Mouse (Mus musculus): ENCODE results near the gene Phlpp1. TPM values are rescaled to one million over a fixed set of nuclear protein-coding genes. Genes with fewer than 3 reads are reported as not detected.

Phlpp1 gene
- polyA plus RNA-seq, 1 experiment from 2014 or later: 8.3 TPM

DNA sequence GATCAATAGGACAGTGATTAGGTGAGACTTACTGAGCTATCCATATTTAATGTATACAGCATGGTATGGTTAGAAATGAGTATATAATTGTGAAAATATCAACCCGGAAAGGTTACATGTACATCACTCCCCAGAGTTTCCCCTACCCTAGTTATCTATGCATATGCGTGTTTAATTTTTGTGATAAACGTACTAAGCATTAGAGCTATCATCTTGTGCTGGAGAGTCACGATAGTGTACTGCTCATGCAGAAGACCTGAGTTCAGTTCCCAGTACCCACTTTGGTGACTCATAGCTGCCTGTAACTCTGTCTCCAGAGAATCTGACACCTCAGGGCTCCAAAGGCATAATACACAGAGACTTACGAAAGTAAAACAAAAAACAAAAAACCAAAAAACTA is 11.9 kb upstream of the Phlpp1 start:
- no peak overlapping the region for H3K4me2 ChIP-seq (ENCODE audit: low read length)
- peaks cover 6% of the 10 kb centered on the region; the same call in 1 of the 2 replicates for H3K4me1 ChIP-seq (ENCODE audit: control insufficient read depth, insufficient read depth, low read length)
- 94% methylated on average over 5 of the region's 5 CpGs for WGBS
- H3K27ac ChIP-seq (ENCODE audit: low read depth, low read length): no peak overlapping the region
- H3K4me3 ChIP-seq (ENCODE audit: low read depth, low read length): no peak overlapping the region
- no peaks in the 10 kb centered on the region for H3K36me3 ChIP-seq (ENCODE audit: control insufficient read depth, insufficient read depth, low read length)
- H3K27me3 ChIP-seq (replicated peaks; ENCODE audit: control insufficient read depth, insufficient read depth, low read length): no peaks in the 10 kb centered on the region
- no peak overlapping the region for H3K9ac ChIP-seq (ENCODE audit: low read length)
- DNase-seq (ENCODE audit: low spot score) (no peak), ATAC-seq (no peak)
- no peaks in the 10 kb centered on the region for H3K9me3 ChIP-seq (replicated peaks; ENCODE audit: control insufficient read depth, low read length)

DNA sequence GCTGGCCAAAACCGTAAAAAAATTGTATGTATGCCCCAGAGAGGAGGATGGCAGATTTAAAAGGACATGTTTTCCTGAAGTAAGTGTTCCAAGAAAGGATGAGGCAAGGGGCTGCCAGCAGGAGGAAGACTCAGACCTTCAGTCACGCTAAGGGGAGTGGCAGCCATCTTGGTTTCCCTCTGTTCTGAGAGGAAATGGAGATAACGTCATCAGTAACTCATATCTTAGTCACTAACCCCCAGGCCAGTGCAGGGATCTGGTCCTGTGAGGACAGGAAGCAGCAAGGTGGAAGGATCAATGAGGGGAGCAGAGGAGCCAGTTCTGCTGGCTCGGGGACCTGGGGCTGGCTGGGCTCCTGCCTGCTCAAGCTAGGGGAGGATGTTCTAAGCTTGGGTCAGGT is 10.6 kb upstream of the Phlpp1 start:
- Histone ChIP-seq H3K4me2 (ENCODE audit: low read length) (no peak overlapping the region), H3K9ac (ENCODE audit: low read length) (no peak overlapping the region), H3K9me3 (replicated peaks; ENCODE audit: control insufficient read depth, low read length) (no peaks in the 10 kb centered on the region), H3K4me3 (ENCODE audit: low read depth, low read length) (no peak overlapping the region), H3K36me3 (ENCODE audit: control insufficient read depth, insufficient read depth, low read length) (no peaks in the 10 kb centered on the region), H3K27ac (ENCODE audit: low read depth, low read length) (no peak overlapping the region), H3K27me3 (replicated peaks; ENCODE audit: control insufficient read depth, insufficient read depth, low read length) (no peaks in the 10 kb centered on the region), H3K4me1 (ENCODE audit: control insufficient read depth, insufficient read depth, low read length) (no peaks in the 10 kb centered on the region)
- no peak for ATAC-seq
- 84% methylated on average over 4 of the region's 4 CpGs for WGBS
- no peak for DNase-seq (ENCODE audit: low spot score)

DNA sequence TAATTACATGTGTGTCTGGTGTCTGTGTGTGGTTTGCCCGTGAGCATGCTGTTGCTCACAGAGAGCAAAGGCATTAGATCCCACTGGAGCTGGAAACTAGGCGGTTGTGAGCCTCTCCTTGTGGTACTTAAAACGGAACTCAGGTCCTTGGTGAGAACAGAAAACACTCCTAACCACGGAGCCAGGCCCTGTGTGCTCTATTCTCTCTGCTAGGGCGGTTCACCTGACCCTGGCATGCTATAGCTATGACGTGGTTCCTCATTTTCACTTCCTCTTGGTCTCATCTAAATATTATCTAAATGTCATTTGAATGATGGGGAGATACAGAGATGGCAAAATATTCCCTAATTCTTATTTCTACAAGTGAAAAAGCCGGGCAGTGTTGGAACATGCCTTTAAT is 9.0 kb upstream of the Phlpp1 start:
- Histone ChIP-seq H3K27ac (ENCODE audit: low read depth, low read length) (no peak overlapping the region), H3K9ac (ENCODE audit: low read length) (no peak overlapping the region), H3K4me3 (ENCODE audit: low read depth, low read length) (no peak overlapping the region), H3K27me3 (replicated peaks; ENCODE audit: control insufficient read depth, insufficient read depth, low read length) (no peaks in the 10 kb centered on the region), H3K4me2 (ENCODE audit: low read length) (no peak overlapping the region), H3K9me3 (replicated peaks; ENCODE audit: control insufficient read depth, low read length) (no peaks in the 10 kb centered on the region), H3K36me3 (ENCODE audit: control insufficient read depth, insufficient read depth, low read length) (no peaks in the 10 kb centered on the region), H3K4me1 (ENCODE audit: control insufficient read depth, insufficient read depth, low read length) (no peaks in the 10 kb centered on the region)
- 84% methylated on average over 7 of the region's 7 CpGs for WGBS
- ATAC-seq (no peak), DNase-seq (ENCODE audit: low spot score) (no peak)

DNA sequence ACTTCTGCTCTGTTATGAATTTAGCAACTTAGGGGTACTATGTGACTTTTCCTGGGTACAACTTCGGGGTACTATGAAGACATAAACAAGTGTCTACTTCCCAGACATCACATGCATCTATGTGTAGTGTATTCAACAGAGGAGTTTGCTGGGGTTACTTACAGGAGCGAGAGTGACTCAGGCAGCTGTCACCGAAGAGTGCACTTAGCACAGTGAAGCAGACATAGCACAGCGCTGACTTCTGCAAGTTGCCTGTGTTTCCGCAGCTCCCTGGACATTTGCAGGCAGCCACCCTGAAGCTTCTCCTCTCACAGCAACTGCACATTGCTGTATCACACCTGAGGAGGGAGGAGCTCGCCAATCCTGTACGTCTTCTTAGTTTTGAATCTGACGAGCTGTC is 8.2 kb upstream of the Phlpp1 start:
- Histone ChIP-seq H3K27ac (ENCODE audit: low read depth, low read length) (no peak overlapping the region), H3K4me2 (ENCODE audit: low read length) (no peak overlapping the region), H3K9me3 (replicated peaks; ENCODE audit: control insufficient read depth, low read length) (no peaks in the 10 kb centered on the region), H3K9ac (ENCODE audit: low read length) (no peak overlapping the region), H3K36me3 (ENCODE audit: control insufficient read depth, insufficient read depth, low read length) (no peaks in the 10 kb centered on the region), H3K27me3 (replicated peaks; ENCODE audit: control insufficient read depth, insufficient read depth, low read length) (no peaks in the 10 kb centered on the region), H3K4me1 (ENCODE audit: control insufficient read depth, insufficient read depth, low read length) (no peaks in the 10 kb centered on the region), H3K4me3 (ENCODE audit: low read depth, low read length) (no peak overlapping the region)
- 93% methylated on average over 8 of the region's 8 CpGs for WGBS
- DNase-seq (ENCODE audit: low spot score) (no peak), ATAC-seq (no peak)

DNA sequence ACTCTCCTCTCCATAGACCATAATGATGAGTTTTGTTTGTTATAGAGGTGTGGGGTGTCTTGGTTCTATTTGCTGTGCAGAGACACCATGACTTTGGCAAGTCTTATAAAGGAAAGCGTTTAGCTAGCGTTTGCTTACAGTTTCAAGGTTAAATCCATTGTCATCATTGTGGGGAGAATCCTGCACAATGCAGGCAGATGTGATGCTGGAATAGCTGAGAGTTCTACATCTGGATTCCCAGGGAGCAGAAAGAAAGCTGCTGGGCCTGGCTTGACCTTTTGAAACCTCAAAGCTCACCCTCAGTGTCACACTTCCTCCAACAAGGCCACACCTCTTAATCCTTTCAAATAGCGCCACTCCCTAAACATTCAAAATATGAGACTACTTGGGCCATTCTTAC is 7.4 kb upstream of the Phlpp1 start:
- H3K4me3 ChIP-seq (ENCODE audit: low read depth, low read length): no peak overlapping the region
- 92% methylated on average over 3 of the region's 3 CpGs for WGBS
- DNase-seq (ENCODE audit: low spot score) (no peak), ATAC-seq (no peak)
- no peaks in the 10 kb centered on the region for H3K27me3 ChIP-seq (replicated peaks; ENCODE audit: control insufficient read depth, insufficient read depth, low read length)
- H3K9ac ChIP-seq (ENCODE audit: low read length): no peak overlapping the region
- H3K4me2 ChIP-seq (ENCODE audit: low read length): no peak overlapping the region
- H3K36me3 ChIP-seq (ENCODE audit: control insufficient read depth, insufficient read depth, low read length): no peaks in the 10 kb centered on the region
- H3K9me3 ChIP-seq (replicated peaks; ENCODE audit: control insufficient read depth, low read length): no peaks in the 10 kb centered on the region
- H3K4me1 ChIP-seq (ENCODE audit: control insufficient read depth, insufficient read depth, low read length): no peaks in the 10 kb centered on the region
- H3K27ac ChIP-seq (ENCODE audit: low read depth, low read length): no peak overlapping the region

DNA sequence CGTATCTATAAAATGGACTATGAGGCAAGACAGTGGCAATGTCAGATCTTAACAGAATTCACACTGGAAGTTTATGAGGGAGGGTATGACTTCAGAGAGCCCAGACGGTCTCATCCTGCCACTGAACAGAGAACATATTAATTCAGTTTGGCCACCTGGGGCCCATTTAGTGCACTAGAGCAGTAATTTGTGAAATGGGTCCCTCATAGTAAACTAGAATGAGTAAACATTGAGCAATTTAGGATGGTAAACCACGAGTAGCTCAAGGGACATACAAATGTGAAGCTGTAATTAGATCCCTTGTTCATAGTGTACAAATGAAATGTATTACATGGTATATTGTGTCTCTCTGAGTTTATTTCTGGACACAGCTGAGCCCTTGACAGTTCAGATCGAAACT is 3.6 kb upstream of the Phlpp1 start:
- H3K36me3 ChIP-seq (ENCODE audit: control insufficient read depth, insufficient read depth, low read length): no peaks in the 10 kb centered on the region
- no peak for DNase-seq (ENCODE audit: low spot score)
- WGBS: 47% methylated on average over 4 of the region's 4 CpGs
- no peaks in the 10 kb centered on the region for H3K9me3 ChIP-seq (replicated peaks; ENCODE audit: control insufficient read depth, low read length)
- no peaks in the 10 kb centered on the region for H3K27me3 ChIP-seq (replicated peaks; ENCODE audit: control insufficient read depth, insufficient read depth, low read length)
- ATAC-seq: no peak
- H3K9ac ChIP-seq (ENCODE audit: low read length): no peak overlapping the region
- H3K4me1 ChIP-seq (ENCODE audit: control insufficient read depth, insufficient read depth, low read length): no peaks in the 10 kb centered on the region; the same call in 1 of the 2 replicates
- no peak overlapping the region for H3K27ac ChIP-seq (ENCODE audit: low read depth, low read length)
- no peak overlapping the region for H3K4me2 ChIP-seq (ENCODE audit: low read length)
- H3K4me3 ChIP-seq (ENCODE audit: low read depth, low read length): no peak overlapping the region

DNA sequence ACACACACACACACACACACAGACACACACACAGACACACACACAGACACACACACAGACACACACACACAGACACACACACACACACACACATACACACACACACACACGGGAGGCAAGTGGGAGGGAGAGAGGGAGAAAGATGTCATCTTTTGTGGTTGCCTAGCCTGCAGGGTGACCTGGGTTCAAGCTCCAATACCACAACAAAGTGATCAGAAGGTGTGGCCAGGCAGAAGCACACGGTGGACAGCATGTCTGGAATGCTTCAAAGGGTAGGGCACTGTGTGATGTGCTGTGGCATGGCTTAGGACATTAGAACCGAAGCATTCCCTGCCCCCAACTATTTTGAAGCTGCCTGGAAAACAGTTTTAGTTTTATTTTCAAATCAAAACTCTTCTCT is 2.8 kb upstream of the Phlpp1 start:
- no peak overlapping the region for H3K4me2 ChIP-seq (ENCODE audit: low read length)
- no peak for ATAC-seq
- H3K27me3 ChIP-seq (replicated peaks; ENCODE audit: control insufficient read depth, insufficient read depth, low read length): no peaks in the 10 kb centered on the region
- H3K9ac ChIP-seq (ENCODE audit: low read length): no peak overlapping the region
- no peak overlapping the region for H3K27ac ChIP-seq (ENCODE audit: low read depth, low read length)
- no peak for DNase-seq (ENCODE audit: low spot score)
- no peaks in the 10 kb centered on the region for H3K36me3 ChIP-seq (ENCODE audit: control insufficient read depth, insufficient read depth, low read length)
- WGBS: 63% methylated on average over 3 of the region's 3 CpGs
- no peaks in the 10 kb centered on the region for H3K9me3 ChIP-seq (replicated peaks; ENCODE audit: control insufficient read depth, low read length)
- peaks cover 4% of the 10 kb centered on the region for H3K4me1 ChIP-seq (ENCODE audit: control insufficient read depth, insufficient read depth, low read length)
- H3K4me3 ChIP-seq (ENCODE audit: low read depth, low read length): no peak overlapping the region

DNA sequence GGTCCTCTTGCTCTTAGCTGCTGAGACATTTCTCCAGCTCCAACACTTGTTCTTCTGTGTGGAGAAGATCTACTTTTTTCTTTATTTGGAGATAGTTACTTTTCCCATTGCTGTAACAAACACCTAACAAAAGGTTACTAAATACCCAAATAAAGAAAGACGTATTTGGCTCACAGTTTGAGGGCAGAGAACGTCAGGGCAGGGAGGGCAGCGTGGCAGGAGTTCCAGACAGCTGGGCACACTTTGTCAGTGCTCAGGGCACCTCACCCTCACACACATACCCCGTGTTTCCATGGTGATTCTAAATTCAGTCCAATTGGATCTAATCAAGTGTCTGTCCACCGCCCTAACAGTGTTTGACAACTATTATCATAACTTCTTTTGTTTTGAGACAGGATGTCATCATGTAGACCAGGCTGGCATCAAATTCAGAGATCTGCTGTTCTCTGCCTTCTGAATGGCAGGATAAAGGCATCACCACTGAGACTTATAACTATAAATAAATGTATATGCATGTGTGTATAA is 1.7 kb upstream of the Phlpp1 start:
- no peaks in the 10 kb centered on the region for H3K36me3 ChIP-seq (ENCODE audit: control insufficient read depth, insufficient read depth, low read length)
- no peaks in the 10 kb centered on the region for H3K9me3 ChIP-seq (replicated peaks; ENCODE audit: control insufficient read depth, low read length)
- no peak for ATAC-seq
- H3K9ac ChIP-seq (ENCODE audit: low read length): no peak overlapping the region
- no peak overlapping the region for H3K4me3 ChIP-seq (ENCODE audit: low read depth, low read length)
- H3K4me1 ChIP-seq (ENCODE audit: control insufficient read depth, insufficient read depth, low read length): peaks cover 8% of the 10 kb centered on the region
- H3K4me2 ChIP-seq (ENCODE audit: low read length): no peak overlapping the region
- DNase-seq (ENCODE audit: low spot score): no peak
- WGBS: 73% methylated on average over 5 of the region's 5 CpGs
- H3K27ac ChIP-seq (ENCODE audit: low read depth, low read length): no peak overlapping the region
- no peaks in the 10 kb centered on the region for H3K27me3 ChIP-seq (replicated peaks; ENCODE audit: control insufficient read depth, insufficient read depth, low read length)

DNA sequence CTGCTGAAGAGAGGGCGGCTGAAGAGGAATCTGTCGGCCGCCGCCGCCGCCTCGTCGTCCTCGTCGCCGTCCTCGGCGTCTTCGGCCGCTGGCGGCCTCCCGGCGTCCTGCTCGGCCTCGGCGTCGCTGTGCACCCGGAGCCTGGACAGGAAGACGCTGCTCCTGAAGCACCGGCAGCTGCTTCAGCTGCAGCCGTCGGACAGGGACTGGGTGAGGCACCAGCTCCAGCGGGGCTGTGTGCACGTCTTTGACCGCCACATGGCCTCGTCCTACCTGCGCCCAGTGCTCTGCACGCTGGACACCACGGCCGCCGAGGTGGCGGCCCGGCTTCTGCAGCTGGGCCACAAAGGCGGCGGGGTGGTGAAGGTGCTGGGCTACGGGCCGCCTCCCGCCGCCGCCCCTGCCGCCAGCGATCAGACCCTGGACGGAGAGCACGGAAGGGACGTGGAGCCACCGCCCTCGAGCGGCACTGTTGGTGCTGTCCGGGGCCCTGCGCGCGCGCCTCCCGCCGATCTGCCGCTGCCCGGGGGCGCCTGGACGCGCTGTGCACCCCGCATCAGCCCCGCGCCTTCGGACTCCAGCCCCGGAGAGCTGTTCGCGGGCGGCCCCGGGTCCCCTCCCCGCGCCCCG is 864 bp downstream of the Phlpp1 start:
- no peaks in the 10 kb centered on the region for H3K27me3 ChIP-seq (replicated peaks; ENCODE audit: control insufficient read depth, insufficient read depth, low read length)
- H3K27ac ChIP-seq (ENCODE audit: low read depth, low read length): peak overlapping the region; percentile 94
- H3K9me3 ChIP-seq (replicated peaks; ENCODE audit: control insufficient read depth, low read length): no peaks in the 10 kb centered on the region
- under 1% methylated on average over 59 of the region's 77 CpGs for WGBS
- H3K4me2 ChIP-seq (ENCODE audit: low read length): peak overlapping the region; percentile 82
- no peaks in the 10 kb centered on the region for H3K36me3 ChIP-seq (ENCODE audit: control insufficient read depth, insufficient read depth, low read length)
- peaks cover 19% of the 10 kb centered on the region for H3K4me1 ChIP-seq (ENCODE audit: control insufficient read depth, insufficient read depth, low read length)
- ATAC-seq: peak; percentile 1
- peak; percentile 49 for DNase-seq (ENCODE audit: low spot score)
- H3K4me3 ChIP-seq (ENCODE audit: low read depth, low read length): peak overlapping the region; percentile 95
- peak overlapping the region; percentile 96 for H3K9ac ChIP-seq (ENCODE audit: low read length)
